Mouse (Mus musculus): ENCODE data around the gene Cela3b. TPM values are rescaled to one million over a fixed set of nuclear protein-coding genes. Genes with fewer than 3 reads are reported as not detected.

Gene Cela3b
- polyA plus RNA-seq, 1 experiment from 2014 or later = 0.42 TPM

DNA sequence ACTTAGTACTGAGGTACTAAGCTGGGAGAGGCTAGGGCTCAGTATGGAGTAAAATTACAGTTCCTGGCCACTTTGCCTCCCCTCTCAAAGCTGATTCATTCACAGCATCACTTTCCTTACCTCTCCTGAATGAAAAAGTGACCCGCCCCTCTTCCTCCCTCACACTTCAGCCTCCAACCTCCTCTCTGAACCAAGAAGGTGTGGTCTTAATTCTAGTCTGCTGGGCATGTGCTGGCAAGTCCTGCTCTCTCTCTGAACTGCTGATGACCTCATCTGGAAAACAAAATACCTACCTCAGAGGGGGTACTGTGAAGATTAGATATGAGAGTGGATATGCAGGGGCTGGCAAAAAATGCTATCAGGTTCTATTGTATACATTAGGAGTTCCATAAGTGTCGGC, 18.8 kb upstream of the Cela3b start:
- TF ChIP-seq CTCF (IDR thresholded peaks at IDR 0.05; ENCODE audit: low read depth) = no peak
- TF ChIP-seq EP300 (IDR thresholded peaks at IDR 0.05; ENCODE audit: low read depth) = no peak
- 71% methylated on average over 2 of the region's 2 CpGs for WGBS (ENCODE audit: insufficient replicate concordance)
- DNase-seq = no peak
- Histone ChIP-seq H3K4me2 (ENCODE audit: low read depth, low read length) (no peak overlapping the region), H3K36me3 (replicated peaks; ENCODE audit: insufficient read depth, low read length) (no peaks in the 10 kb centered on the region), H3K4me3 (ENCODE audit: low read depth, low read length) (no peak overlapping the region), H3K9ac (replicated peaks) (no peak overlapping the region), H3K4me1 (ENCODE audit: insufficient read depth) (peaks cover 15% of the 10 kb centered on the region), H3K9me3 (ENCODE audit: low read length) (no peaks in the 10 kb centered on the region), H3K27me3 (ENCODE audit: insufficient read depth, low read length) (no peaks in the 10 kb centered on the region), H3K27ac (ENCODE audit: low read depth) (no peak overlapping the region)
- ATAC-seq = no peak

DNA sequence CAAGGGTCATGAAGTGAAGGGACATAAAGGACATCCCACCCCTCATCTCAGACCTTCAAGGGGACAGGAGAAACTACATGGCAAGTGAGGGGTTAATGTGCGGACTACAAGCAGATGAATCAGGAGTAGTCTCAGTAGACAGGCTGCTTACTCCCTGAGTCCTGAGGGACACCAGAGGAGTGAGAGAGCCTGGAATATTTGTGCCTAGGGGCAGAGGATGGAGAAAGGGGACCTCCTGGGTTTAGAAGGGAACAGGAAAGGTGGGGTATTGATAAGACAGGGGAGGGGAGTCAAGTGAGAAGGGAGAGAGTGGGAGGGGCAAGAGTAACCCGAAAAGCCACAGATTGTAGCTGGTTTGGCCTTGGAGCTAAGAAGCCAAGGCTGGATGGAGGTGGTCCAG, 18.3 kb upstream of the Cela3b start:
- no peak overlapping the region for H3K4me2 ChIP-seq (ENCODE audit: low read depth, low read length)
- H3K36me3 ChIP-seq (replicated peaks; ENCODE audit: insufficient read depth, low read length) = no peaks in the 10 kb centered on the region
- no peak overlapping the region for H3K27ac ChIP-seq (ENCODE audit: low read depth)
- no peak overlapping the region for H3K9ac ChIP-seq (replicated peaks)
- H3K4me3 ChIP-seq (ENCODE audit: low read depth, low read length) = no peak overlapping the region
- H3K4me1 ChIP-seq (ENCODE audit: insufficient read depth) = peaks cover 15% of the 10 kb centered on the region
- H3K27me3 ChIP-seq (ENCODE audit: insufficient read depth, low read length) = no peaks in the 10 kb centered on the region
- TF ChIP-seq EP300 (IDR thresholded peaks at IDR 0.05; ENCODE audit: low read depth) = no peak
- no peak for TF ChIP-seq CTCF (IDR thresholded peaks at IDR 0.05; ENCODE audit: low read depth)
- 49% methylated on average over 2 of the region's 2 CpGs for WGBS (ENCODE audit: insufficient replicate concordance)
- no peaks in the 10 kb centered on the region for H3K9me3 ChIP-seq (ENCODE audit: low read length)
- no peak for DNase-seq
- ATAC-seq = no peak

DNA sequence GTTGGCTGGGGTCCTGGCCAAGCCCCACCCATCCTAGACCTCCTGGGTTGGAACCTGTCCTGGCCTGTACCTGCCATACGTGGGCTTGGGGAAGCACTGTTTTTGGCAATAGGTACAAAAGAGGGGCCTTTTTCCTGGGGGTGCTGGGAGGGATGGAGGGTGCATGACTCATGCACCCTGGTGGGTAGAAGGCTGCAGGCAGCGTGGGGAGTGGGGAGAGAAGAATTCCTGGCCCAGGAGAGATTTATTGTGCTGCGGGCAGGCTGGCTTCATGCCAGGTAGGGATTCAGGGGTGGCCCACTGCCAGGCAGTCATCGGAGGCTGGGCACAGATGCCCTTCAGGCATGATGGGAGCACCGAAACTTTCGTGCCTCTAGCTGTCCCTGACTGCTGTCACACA, 17.9 kb upstream of the Cela3b start:
- H3K4me1 ChIP-seq (ENCODE audit: insufficient read depth) = peaks cover 15% of the 10 kb centered on the region
- 57% methylated on average over 6 of the region's 6 CpGs for WGBS (ENCODE audit: insufficient replicate concordance)

DNA sequence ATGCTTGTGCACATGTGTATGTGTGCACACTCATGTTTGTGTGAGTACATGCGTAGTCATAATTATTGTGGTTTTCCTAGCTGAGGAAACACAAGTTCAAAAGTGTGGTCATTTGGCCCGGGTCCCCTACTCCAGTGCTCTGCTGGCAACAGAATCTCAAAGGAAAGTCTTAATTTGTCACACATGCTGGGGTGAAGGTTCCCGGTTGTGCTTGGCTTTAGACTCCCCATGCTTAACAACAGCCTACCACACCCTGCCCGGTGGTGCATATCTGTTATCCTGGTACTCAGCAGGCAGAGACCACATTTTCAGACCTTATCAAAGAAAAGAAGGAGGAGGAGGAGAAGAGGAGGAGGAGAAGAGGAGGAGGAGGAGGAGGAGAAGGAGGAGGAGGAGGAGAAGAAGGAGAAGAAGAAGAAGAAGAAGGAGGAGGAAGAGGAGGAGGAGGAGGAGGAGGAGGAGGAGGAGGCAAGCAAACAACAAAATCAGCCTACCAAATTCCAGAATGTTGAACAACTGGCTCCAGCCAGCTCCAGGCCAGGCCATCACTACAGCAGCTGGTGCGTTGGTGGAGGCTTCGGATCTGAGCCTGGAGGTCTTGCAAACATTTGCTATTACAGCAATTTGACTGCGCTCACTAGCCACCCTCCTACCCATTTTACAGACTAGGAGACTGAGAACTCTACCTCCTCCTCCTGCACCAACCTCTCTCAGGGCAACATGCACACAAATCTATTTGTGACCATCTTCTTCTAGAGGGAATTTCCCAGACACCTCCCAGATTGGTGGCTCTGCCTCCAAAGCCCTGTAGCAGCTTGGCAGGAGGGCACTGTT, 17.2 kb upstream of the Cela3b start:
- peak; percentile 34; the same call in 1 of the 2 replicates for TF ChIP-seq EP300 (IDR thresholded peaks at IDR 0.05; ENCODE audit: low read depth)
- TF ChIP-seq CTCF (IDR thresholded peaks at IDR 0.05; ENCODE audit: low read depth) = no peak

More for the DNA sequence above, 17.9 kb upstream of the Cela3b start:
- TF ChIP-seq EP300 (IDR thresholded peaks at IDR 0.05; ENCODE audit: low read depth) (no peak), CTCF (IDR thresholded peaks at IDR 0.05; ENCODE audit: low read depth) (no peak)
- H3K36me3 ChIP-seq (replicated peaks; ENCODE audit: insufficient read depth, low read length) = no peaks in the 10 kb centered on the region
- no peak overlapping the region for H3K9ac ChIP-seq (replicated peaks)
- no peak overlapping the region; the same call in 1 of the 2 replicates for H3K4me2 ChIP-seq (ENCODE audit: low read depth, low read length)
- H3K4me3 ChIP-seq (ENCODE audit: low read depth, low read length) = no peak overlapping the region
- H3K27me3 ChIP-seq (ENCODE audit: insufficient read depth, low read length) = no peaks in the 10 kb centered on the region
- no peaks in the 10 kb centered on the region for H3K9me3 ChIP-seq (ENCODE audit: low read length)
- H3K27ac ChIP-seq (ENCODE audit: low read depth) = no peak overlapping the region
- no peak for DNase-seq
- ATAC-seq = no peak

DNA sequence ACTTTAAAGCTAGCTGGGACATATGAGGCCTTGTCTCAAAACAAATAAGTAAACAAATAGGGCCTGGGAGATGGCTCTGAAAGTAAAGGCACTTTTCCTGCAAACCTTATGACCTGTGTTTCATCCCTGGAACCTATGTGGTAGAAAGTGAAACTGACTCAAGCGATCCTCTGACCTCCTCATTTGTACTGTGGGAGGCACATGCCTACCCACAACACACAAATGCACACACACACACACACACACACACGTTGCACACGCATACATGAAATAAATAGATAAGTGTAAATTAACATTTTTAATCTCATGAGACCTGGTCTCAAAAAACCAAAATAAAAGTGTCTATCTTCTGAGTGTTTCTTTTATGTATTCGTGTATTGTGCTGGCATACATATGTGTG, 15.5 kb upstream of the Cela3b start:
- H3K27me3 ChIP-seq (ENCODE audit: insufficient read depth, low read length) = no peaks in the 10 kb centered on the region
- no peak overlapping the region for H3K9ac ChIP-seq (replicated peaks)
- TF ChIP-seq EP300 (IDR thresholded peaks at IDR 0.05; ENCODE audit: low read depth) (no peak), CTCF (IDR thresholded peaks at IDR 0.05; ENCODE audit: low read depth) (no peak)
- 77% methylated on average over 4 of the region's 4 CpGs for WGBS (ENCODE audit: insufficient replicate concordance)
- no peak overlapping the region for H3K4me2 ChIP-seq (ENCODE audit: low read depth, low read length)
- no peak overlapping the region for H3K27ac ChIP-seq (ENCODE audit: low read depth)
- H3K9me3 ChIP-seq (ENCODE audit: low read length) = no peaks in the 10 kb centered on the region
- no peak overlapping the region for H3K4me3 ChIP-seq (ENCODE audit: low read depth, low read length)
- H3K4me1 ChIP-seq (ENCODE audit: insufficient read depth) = peaks cover 15% of the 10 kb centered on the region
- DNase-seq = no peak
- ATAC-seq = no peak
- no peaks in the 10 kb centered on the region for H3K36me3 ChIP-seq (replicated peaks; ENCODE audit: insufficient read depth, low read length)

More for the DNA sequence above, 17.2 kb upstream of the Cela3b start:
- no peak overlapping the region for H3K4me3 ChIP-seq (ENCODE audit: low read depth, low read length)
- H3K4me2 ChIP-seq (ENCODE audit: low read depth, low read length) = no peak overlapping the region
- no peak for DNase-seq
- peak; percentile 52 for ATAC-seq
- H3K9me3 ChIP-seq (ENCODE audit: low read length) = no peaks in the 10 kb centered on the region
- no peaks in the 10 kb centered on the region for H3K27me3 ChIP-seq (ENCODE audit: insufficient read depth, low read length)
- 52% methylated on average over 7 of the region's 7 CpGs for WGBS (ENCODE audit: insufficient replicate concordance)
- no peak overlapping the region for H3K9ac ChIP-seq (replicated peaks)
- no peaks in the 10 kb centered on the region for H3K36me3 ChIP-seq (replicated peaks; ENCODE audit: insufficient read depth, low read length)
- H3K27ac ChIP-seq (ENCODE audit: low read depth) = no peak overlapping the region
- H3K4me1 ChIP-seq (ENCODE audit: insufficient read depth) = peaks cover 15% of the 10 kb centered on the region

DNA sequence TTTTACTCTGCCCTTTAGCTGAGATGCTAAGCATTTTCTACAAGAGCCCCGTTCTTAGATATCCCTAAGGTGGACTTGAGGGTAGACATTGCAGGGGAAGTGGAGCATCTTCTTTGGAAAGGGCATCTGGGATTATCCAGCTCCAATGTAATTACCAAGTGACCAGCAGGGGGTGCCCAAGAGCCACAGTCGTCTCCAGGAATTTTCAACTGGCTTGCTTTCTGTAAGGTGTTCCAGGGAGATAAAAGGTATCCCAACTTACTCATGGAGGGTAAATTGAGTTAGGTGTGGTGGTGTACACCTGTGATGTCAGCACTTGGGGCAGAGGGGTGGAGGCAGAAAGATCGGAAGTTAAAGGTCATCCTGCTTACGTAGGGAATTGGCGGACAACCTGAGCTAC, 13.3 kb upstream of the Cela3b start:
- Histone ChIP-seq H3K4me2 (ENCODE audit: low read depth, low read length) (no peak overlapping the region), H3K4me1 (ENCODE audit: insufficient read depth) (peaks cover 19% of the 10 kb centered on the region), H3K36me3 (replicated peaks; ENCODE audit: insufficient read depth, low read length) (no peaks in the 10 kb centered on the region), H3K27me3 (ENCODE audit: insufficient read depth, low read length) (no peaks in the 10 kb centered on the region), H3K27ac (ENCODE audit: low read depth) (no peak overlapping the region), H3K9ac (replicated peaks) (no peak overlapping the region), H3K9me3 (ENCODE audit: low read length) (no peaks in the 10 kb centered on the region), H3K4me3 (ENCODE audit: low read depth, low read length) (no peak overlapping the region)
- no peak for ATAC-seq
- DNase-seq = peak; percentile 83
- WGBS (ENCODE audit: insufficient replicate concordance) = 37% methylated on average over 5 of the region's 5 CpGs
- TF ChIP-seq EP300 (IDR thresholded peaks at IDR 0.05; ENCODE audit: low read depth) (peak; percentile 46; the same call in 1 of the 2 replicates), CTCF (IDR thresholded peaks at IDR 0.05; ENCODE audit: low read depth) (peak; percentile 94)
